Mouse (Mus musculus) thymus, adult 2 months (tissue): ENCODE data around the gene Pkp3. TPM values are rescaled to one million over a fixed set of nuclear protein-coding genes. Genes with fewer than 3 reads are reported as not detected.
A peak's percentile ranks its signal among the peaks of the same experiment; 100 is the strongest.

Source experiments
- DNase-seq: peaks from one replicate; pipeline ENCODE4 v3.0.0; 2021
- H3K27ac ChIP-seq: fragments of 200-500 bp; 2 replicates; pipeline ENCODE4 v1.5.1; 2012; ENCODE audit warnings: low read length, control low read depth; ENCODE audit not compliant: control insufficient read depth, insufficient read depth
- H3K27me3 ChIP-seq: fragments of 200-500 bp; 2 replicates; pipeline ENCODE4 v1.6.1; 2012; ENCODE audit warnings: mild to moderate bottlenecking, low read length, moderate library complexity, mixed read lengths; ENCODE audit not compliant: control insufficient read depth, insufficient read depth
- H3K36me3 ChIP-seq: fragments of 200-500 bp; 2 replicates; pipeline ENCODE4 v1.6.1; 2012; ENCODE audit warnings: mild to moderate bottlenecking, low read length, moderate library complexity; ENCODE audit not compliant: control insufficient read depth, insufficient read depth
- H3K4me1 ChIP-seq: fragments of 200-500 bp; replicated peaks from 2 replicates; pipeline ENCODE4 v1.6.1; 2012; ENCODE audit warnings: low read length; ENCODE audit not compliant: control insufficient read depth, insufficient read depth
- H3K4me3 ChIP-seq: fragments of 200-500 bp; 2 replicates; pipeline ENCODE4 v1.5.1; 2012; ENCODE audit warnings: mild to moderate bottlenecking, low read length, control low read depth, moderate library complexity; ENCODE audit not compliant: control insufficient read depth, insufficient read depth
- CTCF ChIP-seq: fragments of 200-500 bp; IDR thresholded peaks from 2 replicates; pipeline ENCODE4 v1.5.1; 2012; ENCODE audit warnings: mild to moderate bottlenecking, control low read depth, low read length, moderate library complexity, borderline replicate concordance; ENCODE audit not compliant: control insufficient read depth, poor library complexity, insufficient read depth; ENCODE audit errors: extremely low read depth
- POLR2A ChIP-seq: fragments of 200-500 bp; IDR thresholded peaks from 2 replicates; pipeline ENCODE4 v1.6.1; 2012; ENCODE audit warnings: mild to moderate bottlenecking, low read length, control low read depth, moderate library complexity; ENCODE audit not compliant: control insufficient read depth, poor library complexity, insufficient read depth; ENCODE audit errors: extremely low read depth
- WGBS: fragments of 180-500 bp; shearing (Covaris S2); methylation state at CpG from one replicate; pipeline ENCODE4 v1.1.7; 2018; 5-methylcytosine and 5-hydroxymethylcytosine counted together
- polyA plus RNA-seq: library from polyadenylated mRNA; depleted of rRNA; stranded (reverse); fragments of >200 nt; gene quantifications from 2 replicates; pipeline ENCODE4 v1.2.3, GENCODE M21; 2012

Pkp3 gene
- polyA plus RNA-seq, 1 experiment, result 49.9 TPM

DNA sequence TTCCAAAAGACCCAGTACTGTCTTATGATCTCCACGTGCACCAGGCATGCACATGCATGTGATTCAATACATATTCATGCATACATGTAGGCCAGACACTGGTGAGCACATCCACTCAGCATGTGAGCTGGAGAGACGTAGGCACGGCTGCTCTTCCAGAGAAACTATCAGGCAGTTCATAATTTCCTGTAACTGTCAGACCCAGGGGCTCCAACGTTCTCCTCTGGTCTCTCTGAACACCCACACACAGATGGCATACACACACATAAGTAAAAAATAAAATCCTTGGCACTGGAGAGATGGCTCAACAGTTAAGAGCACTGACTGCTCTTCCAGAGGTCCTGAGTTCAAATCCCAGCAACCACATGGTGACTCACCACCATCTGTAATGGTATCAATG lies 4.2 kb upstream of the Pkp3 start:
- DNase-seq, result no peak
- H3K36me3 ChIP-seq, result no peaks in the 10 kb centered on the region
- peaks cover 7% of the 10 kb centered on the region for H3K27me3 ChIP-seq
- 72% methylated on average over 4 of the region's 4 CpGs for WGBS
- H3K27ac ChIP-seq, result no peak overlapping the region
- peaks cover 21% of the 10 kb centered on the region for H3K4me1 ChIP-seq
- no peak for TF ChIP-seq CTCF
- no peak overlapping the region for H3K4me3 ChIP-seq

DNA sequence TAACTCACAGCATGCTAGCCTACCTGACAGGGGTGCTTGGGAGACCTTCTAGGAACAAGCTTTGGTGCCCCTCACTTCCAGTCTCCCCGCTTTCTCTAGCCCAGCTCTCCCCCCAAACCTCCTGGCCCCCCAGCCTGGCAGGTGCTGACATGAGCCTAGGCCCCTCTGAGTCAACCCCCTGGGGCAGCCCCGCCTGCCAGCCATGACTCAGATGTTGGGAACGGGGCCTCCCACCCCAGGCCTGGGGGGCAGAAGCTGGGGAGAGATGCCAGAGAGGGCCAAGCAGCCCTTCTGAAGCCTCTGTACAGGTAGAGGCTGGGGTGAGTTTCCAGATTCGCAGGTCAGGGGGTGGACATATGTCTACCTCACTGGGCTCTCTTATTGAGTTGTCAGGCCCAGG lies 858 bp downstream of the Pkp3 start:
- Histone ChIP-seq H3K36me3 (no peaks in the 10 kb centered on the region), H3K4me1 (peaks cover 3% of the 10 kb centered on the region), H3K4me3 (no peak overlapping the region), H3K27ac (no peak overlapping the region), H3K27me3 (no peaks in the 10 kb centered on the region)
- 93% methylated on average over 4 of the region's 4 CpGs for WGBS
- TF ChIP-seq CTCF, result no peak
- TF ChIP-seq POLR2A, result no peak
- no peak for DNase-seq

DNA sequence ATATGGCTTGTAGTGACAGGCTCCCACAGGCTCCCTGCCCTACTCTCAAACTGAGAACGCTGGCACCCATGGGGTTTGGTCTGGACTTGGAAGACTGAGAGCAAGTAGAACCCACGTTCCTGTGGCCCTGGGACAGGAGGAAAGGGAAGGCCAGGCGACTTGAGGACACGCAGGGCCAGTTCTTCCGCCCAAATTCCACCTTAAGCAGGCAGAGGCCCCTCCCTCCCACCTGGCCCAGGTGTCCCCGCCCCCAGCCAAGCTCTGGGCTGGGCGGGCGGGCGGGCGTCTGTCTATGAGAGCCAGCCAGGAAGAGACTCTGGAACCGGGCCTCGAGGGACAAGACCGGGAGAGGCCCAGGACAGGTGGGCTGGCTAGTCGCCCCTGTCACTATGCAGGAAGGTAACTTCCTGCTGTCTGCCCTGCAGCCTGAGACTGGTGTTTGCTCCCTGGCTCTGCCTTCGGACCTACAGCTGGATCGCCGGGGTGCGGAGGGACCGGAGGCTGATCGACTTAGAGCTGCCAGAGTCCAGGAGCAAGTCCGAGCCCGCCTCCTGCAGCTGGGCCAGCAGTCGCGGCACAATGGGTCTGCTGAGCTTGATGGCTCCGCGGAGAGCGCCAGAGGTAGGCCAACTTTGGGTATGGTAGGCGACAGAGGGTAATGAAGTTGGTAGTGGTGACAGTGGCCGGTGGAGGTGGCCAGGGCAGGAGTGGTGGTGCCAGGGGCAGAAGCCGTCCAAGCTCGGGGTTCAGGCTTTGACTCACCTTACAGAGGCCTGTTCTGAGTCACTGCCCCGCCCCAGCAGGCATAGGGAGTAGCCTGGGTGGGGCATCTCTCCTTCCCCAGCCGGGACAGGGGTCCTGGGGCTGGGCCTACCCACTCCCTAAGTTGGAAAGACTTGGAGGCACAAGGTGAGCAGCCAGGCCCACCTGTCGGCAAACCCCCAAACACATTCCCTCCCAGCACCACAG lies 1.7 kb downstream of the Pkp3 start:
- H3K4me3 ChIP-seq, result 0 out of 2 replicates have a peak overlapping the region, but pooled peaks have one; percentile 2
- no peak for DNase-seq

DNA sequence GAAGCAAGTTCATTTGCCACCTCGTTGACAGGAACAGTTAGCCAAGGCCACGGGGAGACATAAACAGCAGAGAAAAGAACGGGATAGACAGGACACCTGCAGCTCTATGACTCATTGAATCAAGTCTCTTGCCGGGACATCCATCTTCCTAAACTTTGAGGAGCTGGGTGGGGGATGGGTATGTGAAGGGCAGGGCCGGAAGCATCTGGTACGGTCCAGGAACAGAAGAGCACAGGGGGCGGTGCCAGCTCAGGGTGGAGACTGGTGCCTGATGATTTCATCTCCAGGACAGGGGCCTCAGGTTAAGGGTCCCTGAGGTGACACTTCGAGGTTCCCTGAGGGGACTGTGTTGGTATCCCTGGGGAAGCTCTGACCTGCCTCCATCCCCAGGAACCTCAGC lies 9.9 kb downstream of the Pkp3 start:
- no peaks in the 10 kb centered on the region for H3K27me3 ChIP-seq
- H3K4me1 ChIP-seq, result peaks cover 27% of the 10 kb centered on the region
- H3K27ac ChIP-seq, result no peak overlapping the region
- no peak for TF ChIP-seq POLR2A
- no peak for TF ChIP-seq CTCF
- no peaks in the 10 kb centered on the region for H3K36me3 ChIP-seq
- peak overlapping the region; percentile 46 for H3K4me3 ChIP-seq
- peak; percentile 66 for DNase-seq
- WGBS, result 22% methylated on average over 8 of the region's 8 CpGs

More for the DNA sequence above, 1.7 kb downstream of the Pkp3 start:
- Histone ChIP-seq H3K36me3 (no peaks in the 10 kb centered on the region), H3K27me3 (no peaks in the 10 kb centered on the region), H3K4me1 (no peaks in the 10 kb centered on the region), H3K27ac (no peak overlapping the region)
- no peak for TF ChIP-seq CTCF
- TF ChIP-seq POLR2A, result no peak
- WGBS, result 86% methylated on average over 34 of the region's 34 CpGs

DNA sequence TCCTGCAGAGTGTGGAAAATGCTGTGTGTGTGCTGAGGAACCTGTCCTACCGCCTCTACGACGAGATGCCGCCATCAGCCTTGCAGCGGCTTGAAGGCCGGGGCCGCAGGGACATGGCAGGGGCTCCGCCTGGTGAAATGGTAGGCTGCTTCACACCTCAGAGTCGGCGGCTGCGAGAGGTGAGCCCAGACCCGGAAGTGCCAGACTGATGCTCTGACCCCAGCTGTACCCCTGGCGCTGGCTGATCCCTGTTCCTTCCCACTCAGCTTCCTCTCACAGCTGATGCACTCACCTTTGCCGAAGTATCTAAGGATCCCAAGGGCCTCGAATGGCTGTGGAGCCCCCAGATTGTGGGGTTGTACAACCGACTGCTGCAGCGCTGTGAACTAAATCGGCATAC lies 10.5 kb downstream of the Pkp3 start:
- H3K4me1 ChIP-seq, result peaks cover 27% of the 10 kb centered on the region
- peak overlapping the region; percentile 46 for H3K4me3 ChIP-seq
- WGBS, result 15% methylated on average over 18 of the region's 18 CpGs
- peak; percentile 38 for DNase-seq
- no peak overlapping the region for H3K27ac ChIP-seq
- H3K36me3 ChIP-seq, result no peaks in the 10 kb centered on the region
- TF ChIP-seq POLR2A, result no peak
- TF ChIP-seq CTCF, result no peak
- H3K27me3 ChIP-seq, result no peaks in the 10 kb centered on the region

DNA sequence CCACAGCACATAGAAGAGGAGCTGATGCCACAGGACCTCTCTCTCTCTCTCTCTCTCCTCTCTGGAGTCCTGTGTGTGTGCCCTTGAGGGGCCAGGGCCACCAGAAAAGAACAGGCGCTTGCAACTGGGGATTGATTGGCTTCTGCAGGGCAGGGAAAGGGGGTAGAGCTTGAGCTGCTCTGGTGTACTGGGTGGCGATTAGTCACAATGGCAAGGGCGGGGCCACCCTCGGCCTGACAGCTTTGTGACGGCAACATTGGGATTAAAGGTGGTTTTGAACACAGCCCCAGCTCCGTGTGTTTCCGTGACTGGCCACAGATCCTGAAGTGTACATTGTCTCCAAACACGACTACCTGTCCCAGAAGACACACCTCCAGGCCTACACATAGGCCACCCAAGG lies 12.2 kb downstream of the Pkp3 start:
- DNase-seq, result no peak
- Histone ChIP-seq H3K27me3 (no peaks in the 10 kb centered on the region), H3K36me3 (no peaks in the 10 kb centered on the region), H3K27ac (no peak overlapping the region), H3K4me3 (no peak overlapping the region), H3K4me1 (peaks cover 32% of the 10 kb centered on the region)
- TF ChIP-seq POLR2A (no peak), CTCF (no peak)
- WGBS, result 95% methylated on average over 8 of the region's 8 CpGs
